Mouse (Mus musculus) kidney, adult 2 months (tissue): Measurements from ENCODE around the gene Egfl8.

Source experiments
- CTCF ChIP-seq: fragments of 200-500 bp; conservative IDR thresholded peaks from 2 replicates; pipeline ENCODE4 v1.5.1; 2011; ENCODE audit warnings: low read depth, mild to moderate bottlenecking, control low read depth, low read length, moderate library complexity, mixed read lengths; ENCODE audit not compliant: insufficient read depth, insufficient read length
- POLR2A ChIP-seq: fragments of 200-500 bp; IDR thresholded peaks from one replicate; pipeline ENCODE4 v1.6.1; 2011; ENCODE audit warnings: low read depth, low read length, control low read depth

GRCm38 (mm10) chr17:34571875-34572274, 43.9 kb downstream of the Egfl8 start:
- peak; percentile 63 for TF ChIP-seq CTCF
- TF ChIP-seq POLR2A = no peak
